20 mouse cellular contexts compared by ENCODE assay signal in genomic region chr6:28669251-28669650, GRCm38 (mm10).
"Had no signal": no experiment of that assay in that cellular context is flagged by ENCODE, and none has a peak within 500 bp of the region (broad histone marks: within the 10 kb centered on the region; RNA-seq: fewer than 3 reads in every experiment).

No protein-coding gene starts in this region.

- H3K27me3 ChIP-seq: heart, embryonic 13.5 days; heart, embryonic 15.5 days; hindbrain, embryonic 13.5 days; hindbrain, embryonic 15.5 days; limb, embryonic 12.5 days; liver, embryonic 13.5 days; liver, embryonic 15.5 days had no signal

- H3K36me3 ChIP-seq: heart, embryonic 15.5 days; hindbrain, embryonic 13.5 days; hindbrain, embryonic 15.5 days; liver, embryonic 13.5 days had no signal

- DNase-seq: gastrocnemius, postnatal 14 days; gastrocnemius, postnatal 36 days; heart, adult 18-20 months; heart, postnatal 14 days; heart, postnatal 36 days; kidney, adult 18-20 months; kidney, postnatal 10 days; kidney, postnatal 4 days; layer of hippocampus, adult 9-11 months; liver; liver, embryonic 13.5 days had no signal

- H3K9me3 ChIP-seq: heart, embryonic 13.5 days; heart, embryonic 15.5 days; hindbrain, embryonic 13.5 days; hindbrain, embryonic 15.5 days; limb, embryonic 10.5 days; limb, embryonic 12.5 days; liver, embryonic 13.5 days; liver, embryonic 15.5 days had no signal

- H3K4me1 ChIP-seq: heart, embryonic 13.5 days; heart, embryonic 15.5 days; limb, embryonic 10.5 days; limb, embryonic 12.5 days; liver, embryonic 13.5 days; liver, embryonic 15.5 days had no signal

- H3K4me3 ChIP-seq: heart, embryonic 13.5 days; heart, embryonic 15.5 days; hindbrain, embryonic 13.5 days; hindbrain, embryonic 15.5 days; left cerebral cortex, adult 2 months; limb, embryonic 10.5 days; limb, embryonic 12.5 days; liver, embryonic 13.5 days; liver, embryonic 15.5 days had no signal

- H3K27ac ChIP-seq: heart, embryonic 13.5 days; heart, embryonic 15.5 days; hindbrain, embryonic 13.5 days; hindbrain, embryonic 15.5 days; hindbrain, postnatal 0 days; left cerebral cortex, adult 2 months; limb, embryonic 10.5 days; limb, embryonic 12.5 days; liver, embryonic 13.5 days; liver, embryonic 15.5 days had no signal
